Mouse (Mus musculus) E14TG2a.4 (cell line): ENCODE data around the gene Tmem222.

Experiments
- CTCF ChIP-seq: conservative IDR thresholded peaks from 2 replicates; pipeline ENCODE4 v1.5.1; 2014; ENCODE audit warnings: low read length
- NANOG ChIP-seq: IDR thresholded peaks from 2 replicates; pipeline ENCODE4 v1.6.1; 2014; ENCODE audit warnings: borderline replicate concordance, low read length, mixed read lengths
- POU5F1 ChIP-seq: IDR thresholded peaks from 2 replicates; pipeline ENCODE4 v1.6.1; 2014; ENCODE audit warnings: low read length, borderline replicate concordance

DNA sequence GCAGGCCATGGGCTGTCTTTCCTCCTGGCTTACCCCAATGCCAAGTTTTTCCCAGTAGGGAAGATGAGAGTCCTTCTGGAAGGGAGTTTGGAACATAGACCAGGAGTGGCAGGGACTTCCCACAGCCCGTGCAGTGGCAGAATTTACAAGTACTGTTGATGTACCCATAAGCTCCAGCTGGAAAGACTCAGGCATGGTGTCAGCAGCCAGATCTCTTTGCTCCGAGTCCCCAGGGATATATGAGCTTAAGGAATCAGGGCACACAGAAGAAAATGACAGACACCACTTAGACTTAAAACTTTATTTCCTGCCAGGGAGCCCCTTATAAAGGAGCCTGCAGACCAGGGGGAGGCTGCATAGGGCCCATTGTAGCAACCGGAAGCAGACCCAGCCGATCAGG, 11.8 kb downstream of the Tmem222 start:
- TF ChIP-seq CTCF (no peak), POU5F1 (no peak), NANOG (no peak)
